Mouse (Mus musculus) urinary bladder, postnatal 25 days (tissue): ENCODE results near the gene Grin3b.

Experiments used
- DNase-seq: peaks from one replicate; pipeline ENCODE4 v3.0.0; 2022; ENCODE audit warnings: low spot score

The Grin3b gene

GRCm38 (mm10) chr10:79970415-79971182, at the start of gene Grin3b:
Gene Grin3b, plus strand, starts transcription at chr10:79970715.
- no peak for DNase-seq

- DNase-seq = no peak
These were observed 49.5 kb upstream of the Grin3b start, which contains the start of gene R3hdm4 for GRCm38 (mm10) chr10:79920958-79921535. Gene R3hdm4, minus strand, starts transcription at chr10:79921208.

DNA sequence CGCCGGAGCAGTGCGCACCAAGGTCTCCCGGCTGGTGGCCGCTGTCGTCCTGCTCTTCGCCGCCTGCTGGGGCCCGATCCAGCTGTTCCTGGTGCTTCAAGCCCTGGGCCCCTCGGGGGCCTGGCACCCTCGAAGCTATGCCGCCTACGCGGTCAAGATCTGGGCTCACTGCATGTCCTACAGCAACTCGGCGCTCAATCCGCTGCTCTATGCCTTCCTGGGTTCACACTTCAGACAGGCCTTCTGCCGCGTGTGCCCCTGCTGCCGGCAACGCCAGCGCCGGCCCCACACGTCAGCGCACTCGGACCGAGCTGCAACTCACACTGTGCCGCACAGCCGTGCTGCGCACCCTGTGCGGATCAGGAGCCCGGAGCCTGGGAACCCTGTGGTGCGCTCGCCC, 48.9 kb upstream of the Grin3b start:
- no peak for DNase-seq

DNA sequence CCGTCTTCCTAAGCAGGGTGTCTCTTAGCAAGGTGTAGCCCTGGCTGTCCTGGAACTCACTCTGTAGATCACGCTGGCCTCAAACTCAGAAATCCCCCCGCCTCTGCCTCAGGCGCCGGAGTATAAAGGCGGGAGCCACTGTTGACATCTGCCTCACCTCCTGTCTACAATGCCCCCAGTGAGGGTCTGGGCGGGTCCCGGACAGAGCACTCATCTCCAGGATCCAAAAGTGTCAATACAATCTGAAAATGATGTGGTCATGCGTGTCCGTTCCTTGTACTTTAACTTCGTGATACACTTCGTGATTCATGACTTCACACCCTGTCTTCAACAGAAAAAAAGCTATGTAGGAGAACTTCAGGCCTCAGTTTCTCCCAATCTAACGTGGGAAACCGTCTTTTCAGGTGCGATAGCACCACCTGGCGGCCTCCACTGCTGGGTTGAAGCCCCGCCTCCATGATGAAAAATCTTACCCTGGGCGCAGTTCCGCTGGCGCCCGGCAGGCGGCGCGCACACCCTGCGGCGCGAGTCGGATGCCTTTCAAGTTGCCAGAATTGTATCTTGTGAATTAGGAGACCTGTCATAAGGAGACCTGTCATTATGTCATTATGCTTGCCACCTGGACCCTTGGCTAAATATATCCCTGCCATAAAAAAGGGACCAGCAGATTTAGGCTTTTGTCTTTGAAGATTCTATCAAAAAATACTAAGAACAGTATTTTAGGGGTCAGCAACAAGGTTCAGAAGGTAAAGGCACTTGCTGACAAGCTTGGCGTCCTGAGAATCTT, 45.3 kb upstream of the Grin3b start:
- peak; percentile 94 for DNase-seq

DNA sequence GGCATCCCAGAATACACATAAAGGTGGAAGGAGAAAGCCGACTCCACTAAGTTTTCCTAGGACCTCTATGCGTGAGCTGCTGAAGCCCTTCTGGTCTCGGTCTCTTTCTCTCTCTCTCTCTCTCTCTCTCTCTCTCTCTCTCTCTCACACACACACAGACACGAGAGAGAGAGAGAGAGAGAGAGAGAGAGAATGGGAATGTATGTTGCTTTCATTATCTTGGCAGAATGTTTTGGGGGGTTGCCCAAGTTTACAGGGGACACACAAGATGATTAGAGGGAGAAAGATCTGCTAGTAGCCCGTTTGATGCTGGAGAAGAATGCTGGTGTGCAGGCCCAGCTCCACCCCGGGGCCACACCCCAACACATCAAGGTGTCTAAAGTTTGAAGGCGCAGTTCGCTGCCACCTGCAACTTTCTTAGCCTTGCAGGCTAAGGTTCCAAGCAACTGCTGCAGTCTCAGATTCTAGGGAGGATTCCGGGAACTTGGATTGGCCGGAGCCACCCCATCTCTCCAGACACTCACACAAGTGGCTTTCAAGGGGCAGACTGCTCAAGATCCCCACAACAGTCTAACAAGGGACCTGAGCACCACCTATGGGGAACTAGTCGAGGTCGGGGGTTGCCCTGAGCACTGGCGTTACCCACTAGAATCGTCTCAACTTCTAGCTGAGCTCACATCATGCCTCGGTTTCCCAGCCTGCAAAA, 44.6 kb upstream of the Grin3b start:
- DNase-seq = no peak

DNA sequence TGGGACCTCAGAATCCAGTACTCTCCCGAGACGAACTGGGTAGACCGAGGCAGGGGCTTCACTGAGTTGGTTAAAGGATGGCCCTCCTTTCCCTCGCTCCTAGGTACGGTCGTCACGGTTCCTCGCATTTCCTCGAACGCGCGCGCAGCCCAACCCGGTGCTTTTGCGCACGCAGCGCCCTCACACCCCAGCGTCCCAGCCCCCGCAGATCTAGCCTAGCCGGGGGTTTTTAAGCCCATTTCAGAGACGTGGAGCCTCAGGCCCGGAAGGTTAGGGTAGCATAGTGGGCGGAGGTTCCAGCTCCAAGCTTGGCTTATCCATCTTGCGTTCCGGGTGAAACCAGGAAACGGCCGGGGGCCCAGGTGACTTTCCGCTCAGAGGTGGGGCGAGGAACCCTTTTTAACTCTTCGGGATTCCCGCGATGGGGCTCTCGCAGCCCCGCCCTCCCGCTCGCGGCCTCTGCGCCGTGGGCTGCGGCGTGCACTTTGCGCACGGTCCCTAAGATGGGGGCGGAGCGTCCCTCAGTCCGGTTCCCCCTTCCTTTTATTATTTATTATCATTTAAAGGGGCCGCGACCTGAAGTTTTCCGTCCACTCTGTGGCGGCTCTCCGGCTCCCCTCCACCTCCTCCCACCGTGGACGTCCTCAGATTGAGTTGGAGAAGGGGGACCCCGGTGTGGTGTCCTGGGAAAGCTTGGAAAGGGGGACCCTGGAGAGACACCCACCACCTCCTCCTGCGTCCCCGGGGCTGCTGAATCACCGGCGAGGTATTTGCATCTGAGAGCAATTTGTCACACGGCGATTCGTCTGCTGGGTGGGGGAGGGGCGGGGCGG, 43.8 kb upstream of the Grin3b start, which contains the start of gene Arid3a:
Gene Arid3a (plus strand): TSS at position 553 of the 833 bp plus-strand sequence.
- peak; percentile 88 for DNase-seq

- DNase-seq = no peak
These were observed 43.0 kb upstream of the Grin3b start for GRCm38 (mm10) chr10:79927324-79928029.

DNA sequence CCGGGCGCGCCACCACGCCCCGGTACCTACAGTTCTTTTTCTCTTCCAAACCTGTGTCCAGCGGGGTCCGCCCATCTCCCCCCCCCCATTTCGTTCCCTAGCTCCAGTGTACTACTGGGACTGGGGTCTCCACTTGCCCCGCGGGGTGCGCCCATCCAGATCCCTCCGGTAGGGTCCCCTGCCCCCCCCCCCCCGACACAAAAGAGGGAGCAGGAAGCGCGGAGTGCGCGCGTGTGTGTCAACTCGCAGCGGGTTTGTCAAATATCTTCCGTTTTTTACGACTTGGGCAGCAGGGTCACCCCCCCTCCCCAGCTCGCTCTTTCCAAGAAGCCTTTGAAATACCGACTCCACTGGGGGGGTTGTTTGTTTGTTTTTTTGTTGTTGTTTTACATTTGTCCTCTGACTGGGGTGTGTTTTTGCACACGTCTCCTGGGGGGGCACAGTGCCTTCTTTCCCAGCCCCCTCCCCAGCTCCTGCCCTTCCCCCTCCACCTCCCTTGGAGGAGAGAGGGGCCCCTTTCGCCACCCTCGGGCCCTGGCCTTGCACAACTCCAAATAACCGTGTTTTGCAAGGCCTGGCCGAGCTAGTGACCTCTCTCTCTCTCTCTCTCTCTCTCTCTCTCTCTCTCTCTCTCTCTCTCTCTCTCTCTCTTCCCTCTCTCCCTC, 42.4 kb upstream of the Grin3b start:
- DNase-seq = no peak

- DNase-seq = no peak
These were observed 41.4 kb upstream of the Grin3b start for GRCm38 (mm10) chr10:79928907-79929701.

DNA sequence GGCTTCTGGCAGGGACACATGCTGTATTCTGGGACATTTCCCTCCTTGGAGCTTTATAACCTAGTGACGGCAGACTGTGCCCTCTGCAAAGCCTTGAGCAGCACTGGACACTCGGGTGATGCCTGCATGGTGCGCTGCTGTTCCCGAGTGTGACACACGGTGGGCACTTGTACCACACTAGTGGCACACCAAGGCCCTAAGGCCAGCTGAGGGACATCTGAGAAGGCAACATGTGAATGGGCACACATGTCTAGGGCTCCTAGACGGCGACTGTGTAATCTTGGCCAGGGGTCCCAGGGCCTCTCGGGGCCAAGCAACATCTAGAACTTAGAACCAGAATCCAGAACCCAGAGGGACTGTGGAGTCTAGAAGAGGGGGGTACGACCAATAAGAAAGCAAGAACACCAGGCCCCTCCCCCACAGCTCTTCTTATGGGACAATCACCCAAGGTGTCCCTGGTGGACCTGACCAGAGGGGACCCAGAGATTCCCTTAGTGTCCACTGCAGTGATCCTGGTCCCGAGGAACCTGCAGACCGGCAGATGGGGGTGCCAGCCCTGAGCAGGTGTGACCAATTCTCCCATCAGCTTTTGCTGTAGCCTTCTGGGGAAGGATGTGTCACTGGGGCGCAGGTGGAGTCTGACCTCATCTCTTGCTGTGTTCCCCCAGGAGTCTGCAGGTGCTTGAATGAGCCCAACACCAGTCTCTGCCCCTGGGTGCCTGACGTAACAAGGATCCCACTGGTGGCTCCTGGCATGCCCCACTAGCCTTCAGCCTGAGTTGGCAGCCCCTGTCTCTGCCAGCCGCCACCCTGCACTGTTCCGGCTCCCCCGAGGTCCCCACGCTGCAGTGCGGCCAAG, 40.3 kb upstream of the Grin3b start:
- DNase-seq = no peak

DNA sequence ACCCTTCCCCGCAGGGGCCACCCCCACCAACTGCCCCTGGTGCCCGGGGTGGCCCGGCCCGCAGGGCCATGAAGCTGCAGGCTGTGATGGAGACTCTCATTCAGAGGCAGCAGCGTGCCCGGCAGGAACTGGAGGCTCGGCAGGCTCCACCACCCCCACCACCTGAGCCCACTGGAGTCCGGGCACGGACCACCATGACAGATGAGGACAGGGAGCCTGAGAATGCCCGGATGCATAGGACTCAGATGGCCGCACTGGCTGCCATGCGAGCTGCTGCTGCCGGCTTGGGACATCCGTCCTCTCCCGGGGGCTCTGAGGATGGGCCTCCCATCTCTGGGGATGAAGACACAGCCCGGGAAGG, 39.7 kb upstream of the Grin3b start:
- no peak for DNase-seq

DNA sequence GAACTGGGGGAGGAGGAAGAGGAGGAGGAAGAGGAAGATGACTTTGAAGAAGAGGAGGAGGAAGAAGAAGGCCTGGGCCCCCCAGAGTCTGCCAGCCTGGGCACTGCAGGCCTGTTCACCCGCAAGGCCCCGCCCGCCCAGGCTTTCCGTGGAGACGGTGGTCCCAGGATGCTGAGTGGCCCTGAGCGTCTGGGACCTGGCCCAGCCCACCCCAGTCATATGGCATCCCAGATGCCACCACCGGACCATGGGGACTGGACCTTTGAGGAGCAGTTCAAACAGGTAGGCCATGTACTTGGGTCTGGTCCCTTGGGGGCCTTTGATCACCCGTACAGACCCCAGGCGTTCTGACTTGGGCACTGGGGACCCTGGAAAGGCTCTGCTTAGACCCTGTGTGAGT, 38.7 kb upstream of the Grin3b start:
- no peak for DNase-seq

- no peak for DNase-seq
These were observed 37.8 kb upstream of the Grin3b start for GRCm38 (mm10) chr10:79932736-79933135.

DNA sequence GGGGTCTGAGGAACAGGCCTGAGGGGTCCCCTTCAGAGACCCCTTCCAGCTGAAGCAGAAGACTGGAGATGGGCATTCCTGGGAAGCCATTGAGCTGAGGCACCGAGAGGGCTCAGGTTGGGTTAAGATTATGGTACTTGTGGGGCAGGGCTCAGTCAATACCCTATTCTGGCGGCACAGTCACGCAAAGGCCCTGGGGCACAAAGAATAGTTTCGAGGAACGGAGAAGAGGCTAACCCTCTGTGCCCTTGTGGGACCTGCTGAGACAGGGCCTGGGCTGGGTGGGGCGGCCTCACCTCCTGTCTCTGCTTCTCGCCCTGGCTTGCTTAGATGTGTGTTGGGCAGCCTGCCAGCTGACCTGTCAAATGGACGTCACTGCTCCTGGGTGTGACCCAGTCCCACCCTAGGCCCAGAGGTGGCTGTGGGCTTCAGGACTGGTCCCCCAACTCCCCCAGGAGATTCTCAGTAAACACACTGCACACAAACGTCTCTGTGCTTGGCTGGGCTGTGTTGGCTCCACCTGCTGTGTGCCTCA, 37.3 kb upstream of the Grin3b start:
- DNase-seq = no peak

- no peak for DNase-seq
These were observed 36.7 kb upstream of the Grin3b start for GRCm38 (mm10) chr10:79933861-79934260.

DNA sequence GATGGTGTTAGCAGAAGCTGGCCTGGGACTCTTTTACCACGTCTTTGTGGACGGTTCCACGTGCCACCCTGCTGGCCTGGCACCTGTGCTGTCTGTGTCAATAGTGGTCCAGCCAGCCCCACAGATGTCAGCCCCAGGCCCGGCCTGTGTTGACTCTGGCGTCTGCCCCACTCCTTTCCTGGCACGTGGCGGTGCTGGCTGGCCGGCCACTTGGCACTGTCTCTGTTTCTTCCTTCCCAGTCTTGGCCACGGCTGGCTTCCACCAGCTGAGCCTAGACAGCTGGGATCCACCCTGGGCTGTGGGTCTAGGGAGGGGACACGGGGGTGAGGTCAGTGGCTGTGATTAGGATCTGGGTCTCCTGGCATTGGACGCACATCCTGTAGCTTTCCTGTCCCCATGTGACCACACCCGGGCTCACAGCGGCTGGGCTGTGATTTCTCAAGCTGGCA, 36.2 kb upstream of the Grin3b start:
- DNase-seq = peak; percentile 63

DNA sequence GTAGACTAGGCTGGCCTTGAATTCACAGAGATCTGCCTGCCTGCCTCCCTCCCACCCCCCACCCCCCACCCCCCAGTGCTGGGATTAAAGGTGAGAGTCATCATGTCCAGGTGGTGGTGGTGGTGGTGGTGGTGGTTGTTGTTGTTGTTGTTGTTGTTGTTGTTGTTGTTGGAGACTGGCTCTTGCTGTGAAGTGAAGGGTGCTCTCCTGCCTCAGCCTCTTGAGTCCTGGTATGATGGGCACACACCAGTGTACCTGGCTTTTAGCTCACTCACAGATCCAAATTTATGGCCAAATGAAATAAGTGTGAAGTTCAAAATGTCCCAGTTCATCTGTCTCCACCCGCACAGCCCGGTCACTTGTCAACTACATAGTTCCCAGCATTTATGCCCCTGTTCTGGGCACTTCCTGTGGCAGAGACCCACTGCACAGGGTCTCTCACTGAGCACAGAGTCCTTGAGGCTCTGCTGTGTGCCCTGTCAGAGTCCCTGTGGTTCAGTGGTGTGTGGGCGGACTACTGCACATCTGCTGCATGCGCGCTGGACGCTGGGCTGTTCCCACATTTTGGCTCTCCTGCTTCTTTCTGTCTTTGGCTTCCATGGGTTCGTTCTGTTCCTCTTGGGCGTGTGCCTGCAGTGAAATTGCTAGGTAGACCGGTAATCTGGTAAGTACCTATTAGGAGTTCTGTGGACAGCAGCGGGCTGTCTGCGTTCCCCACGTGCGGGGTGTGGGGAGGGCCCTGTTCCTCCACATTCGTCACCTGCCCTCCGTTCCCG, 35.5 kb upstream of the Grin3b start:
- DNase-seq = no peak
